Comparison of ENCODE assay signal across 19 mouse cellular contexts in the genomic region with DNA sequence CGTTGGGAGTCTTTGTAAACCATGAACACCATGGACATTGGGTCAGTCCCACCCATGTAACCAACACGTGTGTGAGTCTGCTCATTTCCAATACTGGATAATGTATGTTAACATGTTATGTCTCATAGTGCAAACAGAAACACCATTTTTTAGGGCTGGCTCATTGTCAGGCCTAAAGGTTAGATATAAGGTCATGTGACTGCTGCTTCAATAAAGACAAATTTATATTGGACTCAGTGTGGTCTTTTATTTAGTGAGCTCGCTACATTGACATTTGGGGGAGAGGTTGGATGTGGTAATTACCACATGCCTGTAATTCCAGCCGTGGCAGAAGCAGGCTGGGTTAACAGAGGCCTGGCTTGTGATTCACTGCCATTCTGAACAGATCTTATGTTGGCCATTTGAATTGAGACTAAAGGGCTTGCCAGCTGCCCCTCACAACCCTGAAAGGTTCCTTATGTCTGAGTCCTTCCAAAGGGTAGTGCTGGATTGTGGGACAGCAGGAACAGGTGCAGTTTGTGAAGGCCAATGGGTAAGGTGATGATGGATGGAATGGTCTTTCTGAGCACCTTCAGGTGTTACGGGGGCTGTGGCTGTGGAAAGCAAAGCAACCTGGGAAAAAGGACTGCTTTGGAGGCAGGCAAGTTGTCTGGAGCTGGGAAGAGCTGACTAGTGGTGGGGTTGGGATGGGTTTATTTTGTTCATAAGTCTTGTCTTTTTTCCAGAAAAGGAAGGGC. TPM values are rescaled to one million over a fixed set of nuclear protein-coding genes. Genes with fewer than 3 reads are reported as not detected.
"Had no signal": no experiment of that assay in that cellular context is flagged by ENCODE, and none has a peak within 500 bp of the region (broad histone marks: within the 10 kb centered on the region; RNA-seq: fewer than 3 reads in every experiment).

No protein-coding gene starts in this region.

- H3K27ac ChIP-seq: layer of hippocampus, adult 2 months; limb, embryonic 15.5 days; liver, embryonic 13.5 days; midbrain, embryonic 12.5 days; neural tube, embryonic 13.5 days; stomach, embryonic 15.5 days had no signal

- H3K9me3 ChIP-seq: limb, embryonic 15.5 days; liver, embryonic 13.5 days; midbrain, embryonic 12.5 days; neural tube, embryonic 13.5 days; stomach, embryonic 15.5 days had no signal

- H3K27me3 ChIP-seq: limb, embryonic 15.5 days; liver, embryonic 13.5 days; midbrain, embryonic 12.5 days; neural tube, embryonic 13.5 days; stomach, embryonic 15.5 days had no signal

- H3K4me2 ChIP-seq: limb, embryonic 15.5 days; liver, embryonic 13.5 days; midbrain, embryonic 12.5 days; neural tube, embryonic 13.5 days; stomach, embryonic 15.5 days had no signal

- H3K36me3 ChIP-seq: stomach, embryonic 15.5 days had no signal

- DNase-seq: kidney, postnatal 10 days; kidney, postnatal 4 days; liver, embryonic 13.5 days; lung, adult 18-20 months; right cerebral cortex, postnatal 14 days; thymus, postnatal 4 days had no signal

- H3K4me3 ChIP-seq: layer of hippocampus, adult 2 months; limb, embryonic 15.5 days; liver, embryonic 13.5 days; midbrain, embryonic 12.5 days; neural tube, embryonic 13.5 days; stomach, embryonic 15.5 days had no signal

- H3K9ac ChIP-seq: limb, embryonic 15.5 days; liver, embryonic 13.5 days; midbrain, embryonic 12.5 days; neural tube, embryonic 13.5 days; stomach, embryonic 15.5 days had no signal

- H3K4me1 ChIP-seq: liver, embryonic 13.5 days had no signal

RNA-seq across cellular contexts. Expression of a gene that starts 48.6 kb away (rescaled TPM):
- total RNA-seq: layer of hippocampus, adult 2 months; layer of hippocampus, postnatal 10 days; left cerebral cortex, adult 18-20 months; left cerebral cortex, postnatal 14 days; megakaryocyte-erythroid progenitor cell, adult 5-6 weeks had no signal
- polyA plus RNA-seq: limb, embryonic 11.5 days; limb, embryonic 15.5 days; lung, embryonic 16.5 days; midbrain, embryonic 12.5 days; spleen, adult 2 months; thymus, postnatal 0 days had no signal
